Mouse (Mus musculus): ENCODE data around the gene Cabp2.
"Not testable (repeated sequence)": the region's sequence is repeated elsewhere in the genome, so short reads cannot be mapped to it uniquely, and the experiment has no call there.

Gene Cabp2

GRCm38 (mm10) chr19:4056727-4057126, 24.7 kb upstream of the Cabp2 start:
- no peak for DNase-seq

- DNase-seq, result no peak
Measured at GRCm38 (mm10) chr19:4057389-4057788, 24.0 kb upstream of the Cabp2 start.

GRCm38 (mm10) chr19:4057962-4058361, 23.4 kb upstream of the Cabp2 start:
- no peak for DNase-seq

- no peak for DNase-seq
Measured at GRCm38 (mm10) chr19:4058581-4058980, 22.8 kb upstream of the Cabp2 start.

GRCm38 (mm10) chr19:4059069-4059740, 22.2 kb upstream of the Cabp2 start, which contains the start of gene Gstp3:
Gene Gstp3 (minus strand): TSS chr19:4059569.
- DNase-seq, result no peak

- DNase-seq, result not testable (repeated sequence)
Measured at GRCm38 (mm10) chr19:4060044-4060898, 21.1 kb upstream of the Cabp2 start.

- no peak for DNase-seq
Measured at GRCm38 (mm10) chr19:4060899-4061465, 20.4 kb upstream of the Cabp2 start.

- not testable (repeated sequence) for DNase-seq
Measured at GRCm38 (mm10) chr19:4063357-4063756, 18.0 kb upstream of the Cabp2 start.

GRCm38 (mm10) chr19:4064501-4064900, 16.9 kb upstream of the Cabp2 start:
- not testable (repeated sequence) for DNase-seq

GRCm38 (mm10) chr19:4066280-4066679, 15.1 kb upstream of the Cabp2 start:
- no peak for DNase-seq

- no peak for DNase-seq
Measured at GRCm38 (mm10) chr19:4066877-4067276, 14.5 kb upstream of the Cabp2 start.

GRCm38 (mm10) chr19:4068242-4068641, 13.1 kb upstream of the Cabp2 start:
- not testable (repeated sequence) for DNase-seq

GRCm38 (mm10) chr19:4068717-4069410, 12.5 kb upstream of the Cabp2 start:
- DNase-seq, result no peak

- DNase-seq, result no peak
Measured at GRCm38 (mm10) chr19:4070311-4070710, 11.1 kb upstream of the Cabp2 start.

- no peak for DNase-seq
Measured at GRCm38 (mm10) chr19:4070756-4071155, 10.6 kb upstream of the Cabp2 start.

- peak; percentile 26 for DNase-seq
Measured at GRCm38 (mm10) chr19:4071406-4071805, 10.0 kb upstream of the Cabp2 start.

- no peak for DNase-seq
Measured at GRCm38 (mm10) chr19:4072706-4073424, 8.5 kb upstream of the Cabp2 start.

GRCm38 (mm10) chr19:4075531-4075930, 5.8 kb upstream of the Cabp2 start:
- DNase-seq, result no peak

GRCm38 (mm10) chr19:4079594-4079993, 1.8 kb upstream of the Cabp2 start:
- DNase-seq, result no peak

GRCm38 (mm10) chr19:4080511-4081009, 818 bp upstream of the Cabp2 start:
- DNase-seq, result peak; percentile 83

GRCm38 (mm10) chr19:4082219-4082965, 1.0 kb downstream of the Cabp2 start:
- no peak for DNase-seq

Data from cerebellum, adult 8-10 months (tissue).